Mouse (Mus musculus): ENCODE data around the gene Parvb.

- no peak for TF ChIP-seq CTCF (IDR thresholded peaks at IDR 0.05; ENCODE audit: low read depth)
- TF ChIP-seq EP300 (IDR thresholded peaks at IDR 0.05; ENCODE audit: low read depth) = no peak
Observed at GRCm38 (mm10) chr15:84251227-84251626, 19.4 kb downstream of the Parvb start.
